ENCODE assay signal across 25 mouse cellular contexts in the genomic region with DNA sequence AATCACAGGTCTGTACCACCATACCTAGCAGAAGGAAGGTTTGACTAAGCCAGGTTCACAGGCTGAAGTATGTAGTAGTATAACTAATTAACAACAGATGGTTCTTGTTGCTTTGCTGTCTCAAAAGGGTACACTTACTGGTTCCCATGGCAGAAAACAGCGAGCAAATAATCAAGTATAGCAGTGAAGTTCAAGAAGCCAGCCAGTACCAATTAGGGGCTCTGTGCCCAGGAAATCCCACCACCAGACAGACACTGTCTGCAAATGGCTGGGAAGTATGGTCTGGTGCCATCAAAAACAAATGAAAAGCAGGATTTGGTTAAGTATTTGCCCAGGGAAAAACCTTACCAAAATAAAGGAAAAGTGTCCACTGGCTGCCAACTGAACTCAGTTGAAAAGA. TPM values are rescaled to one million over a fixed set of nuclear protein-coding genes. Genes with fewer than 3 reads are reported as not detected.
A peak's percentile ranks its signal among the peaks of the same experiment; 100 is the strongest.
DNase-seq lines count a peak whose midpoint lies in the region; ATAC-seq and TF ChIP-seq lines count a peak whose summit lies in the region.
"Had no signal": no experiment of that assay in that cellular context is flagged by ENCODE, and none has a peak within 500 bp of the region (broad histone marks: within the 10 kb centered on the region; RNA-seq: fewer than 3 reads in every experiment).

No protein-coding gene starts in this region.

- no peaks in the 10 kb centered on the region for H3K27me3 ChIP-seq in forebrain, embryonic 16.5 days (replicated peaks; ENCODE audit: control insufficient read depth, insufficient read depth, low read length)
- no peaks in the 10 kb centered on the region for H3K27me3 ChIP-seq in forebrain, embryonic 13.5 days
- H3K27me3 ChIP-seq in heart, embryonic 14.5 days (ENCODE audit: control insufficient read depth, insufficient read depth, low read length), result no peaks in the 10 kb centered on the region
- H3K27me3 ChIP-seq in limb, embryonic 10.5 days (ENCODE audit: low read depth, poor library complexity, severe bottlenecking), result no peaks in the 10 kb centered on the region
- H3K27me3 ChIP-seq: embryonic facial prominence, embryonic 12.5 days; forebrain, embryonic 15.5 days; liver, embryonic 12.5 days had no signal

- no peak for DNase-seq in heart, postnatal 25 days (ENCODE audit: low spot score)
- peak; percentile 67 for DNase-seq in brain, embryonic 14.5 days (ENCODE audit: low read depth)
- no peak for DNase-seq in limb, embryonic 10.5 days (ENCODE audit: low spot score)
- no peak for DNase-seq in thymus, postnatal 36 days
- DNase-seq: cerebellum, adult 8-10 months; cerebellum, postnatal 25 days; gastrocnemius, postnatal 10 days; kidney, adult 9 months; kidney, postnatal 10 days; liver, postnatal 0 days; lung, postnatal 36 days; spleen, adult 18-20 months; thymus, adult 18-20 months; thymus, postnatal 25 days had no signal

- H3K9ac ChIP-seq in forebrain, embryonic 16.5 days (replicated peaks; ENCODE audit: low read depth, low read length), result no peak overlapping the region
- H3K9ac ChIP-seq in forebrain, embryonic 13.5 days, result no peak overlapping the region
- H3K9ac ChIP-seq in heart, embryonic 14.5 days (ENCODE audit: low read length), result no peak overlapping the region
- H3K9ac ChIP-seq: embryonic facial prominence, embryonic 12.5 days; forebrain, embryonic 15.5 days; liver, embryonic 12.5 days; liver, postnatal 0 days had no signal

- H3K36me3 ChIP-seq in forebrain, embryonic 16.5 days (ENCODE audit: control insufficient read depth, insufficient read depth), result no peaks in the 10 kb centered on the region
- 0 out of 2 replicates have a peak, but pooled peaks cover 3% of the 10 kb centered on the region for H3K36me3 ChIP-seq in forebrain, embryonic 13.5 days (ENCODE audit: poor library complexity, severe bottlenecking)
- 0 out of 2 replicates have a peak, but pooled peaks cover 5% of the 10 kb centered on the region for H3K36me3 ChIP-seq in heart, embryonic 14.5 days (ENCODE audit: control insufficient read depth, insufficient read depth, low read length)
- no peaks in the 10 kb centered on the region for H3K36me3 ChIP-seq in limb, embryonic 10.5 days
- H3K36me3 ChIP-seq: forebrain, embryonic 15.5 days; liver, embryonic 12.5 days had no signal

- no peak for TF ChIP-seq CTCF in brain, embryonic 14.5 days (IDR thresholded peaks at IDR 0.05; ENCODE audit: borderline replicate concordance, extremely low read depth, insufficient read depth, insufficient read length)

- no peaks in the 10 kb centered on the region for H3K9me3 ChIP-seq in forebrain, embryonic 16.5 days (ENCODE audit: control insufficient read depth, low read length)
- H3K9me3 ChIP-seq in forebrain, embryonic 13.5 days (replicated peaks), result 0 out of 2 replicates have a peak, but pooled peaks cover 3% of the 10 kb centered on the region
- peaks cover 6% of the 10 kb centered on the region for H3K9me3 ChIP-seq in heart, embryonic 14.5 days (ENCODE audit: control insufficient read depth, low read length)
- H3K9me3 ChIP-seq in limb, embryonic 10.5 days (replicated peaks), result no peaks in the 10 kb centered on the region
- H3K9me3 ChIP-seq: embryonic facial prominence, embryonic 12.5 days; forebrain, embryonic 15.5 days; liver, embryonic 12.5 days had no signal

- H3K4me1 ChIP-seq in forebrain, embryonic 16.5 days (replicated peaks; ENCODE audit: control insufficient read depth, insufficient read depth, low read length), result no peaks in the 10 kb centered on the region
- peaks cover 17% of the 10 kb centered on the region for H3K4me1 ChIP-seq in forebrain, embryonic 13.5 days
- H3K4me1 ChIP-seq in heart, embryonic 14.5 days (ENCODE audit: control insufficient read depth in 2 of 2, insufficient read depth in 2 of 2, low read length in 2 of 2), result peaks cover 15 to 44% of the 10 kb centered on the region in 2 experiments
- peaks cover 31% of the 10 kb centered on the region for H3K4me1 ChIP-seq in limb, embryonic 10.5 days
- H3K4me1 ChIP-seq: liver, embryonic 12.5 days had no signal

- 53% methylated on average over 1 of the region's 1 CpGs for WGBS in forebrain, embryonic 16.5 days
- 73% methylated on average over 1 of the region's 1 CpGs for WGBS in forebrain, embryonic 13.5 days
- 76% methylated on average over 1 of the region's 1 CpGs for WGBS in heart, embryonic 14.5 days
- WGBS in limb, embryonic 10.5 days, result 14% methylated on average over 1 of the region's 1 CpGs

- TF ChIP-seq POLR2A in brain, embryonic 14.5 days (IDR thresholded peaks at IDR 0.05; ENCODE audit: borderline replicate concordance, extremely low read depth, insufficient read depth, insufficient read length, poor library complexity, severe bottlenecking), result no peak

- H3K4me3 ChIP-seq in forebrain, embryonic 16.5 days (replicated peaks; ENCODE audit: low read length), result no peak overlapping the region
- H3K4me3 ChIP-seq in forebrain, embryonic 13.5 days, result no peak overlapping the region
- no peak overlapping the region for H3K4me3 ChIP-seq in heart, embryonic 14.5 days (ENCODE audit: control insufficient read depth in 1 of 2, insufficient read depth in 1 of 2, low read depth in 1 of 2, low read length in 2 of 2)
- H3K4me3 ChIP-seq in limb, embryonic 10.5 days, result no peak overlapping the region
- H3K4me3 ChIP-seq: embryonic facial prominence, embryonic 12.5 days; forebrain, embryonic 15.5 days; liver, embryonic 12.5 days had no signal

- ATAC-seq in forebrain, embryonic 16.5 days, result peak; percentile 69
- no peak for ATAC-seq in forebrain, embryonic 13.5 days
- no peak for ATAC-seq in heart, embryonic 14.5 days (ENCODE audit: insufficient number of reproducible peaks, insufficient read depth, low FRiP score, low read depth)
- no peak for ATAC-seq in activated CD4-positive, CD25-positive, alpha-beta regulatory T cell, adult 4 months
- ATAC-seq: CD4-positive, CD25-positive, alpha-beta regulatory T cell, adult 4 months; forebrain, embryonic 15.5 days; intestine, postnatal 0 days; liver, embryonic 12.5 days; liver, postnatal 0 days; midbrain, embryonic 16.5 days had no signal

- intact Hi-C loops in heart, postnatal 25 days (cut with DNase I), result loop anchor here (5.0 kb wide), 1 partner anchor 41 kb away; no protein-coding TSS in a partner anchor

- H3K4me2 ChIP-seq in forebrain, embryonic 16.5 days (ENCODE audit: low read length), result no peak overlapping the region
- H3K4me2 ChIP-seq in forebrain, embryonic 13.5 days, result no peak overlapping the region
- H3K4me2 ChIP-seq in heart, embryonic 14.5 days (ENCODE audit: low read length), result no peak overlapping the region
- H3K4me2 ChIP-seq: embryonic facial prominence, embryonic 12.5 days; forebrain, embryonic 15.5 days; liver, embryonic 12.5 days; midbrain, embryonic 11.5 days had no signal

- H3K27ac ChIP-seq in forebrain, embryonic 16.5 days (ENCODE audit: low read length), result no peak overlapping the region
- H3K27ac ChIP-seq in forebrain, embryonic 13.5 days, result no peak overlapping the region
- peak overlapping the region; percentile 30 to 62; a peak in 3 of 4 replicates for H3K27ac ChIP-seq in heart, embryonic 14.5 days (replicated peaks in 1 of 2; ENCODE audit: control insufficient read depth in 1 of 2, insufficient read depth in 1 of 2, low read depth in 2 of 2, low read length in 2 of 2)
- 0 out of 2 replicates have a peak overlapping the region, but pooled peaks have one; percentile 42 for H3K27ac ChIP-seq in limb, embryonic 10.5 days
- H3K27ac ChIP-seq: embryonic facial prominence, embryonic 12.5 days; forebrain, embryonic 15.5 days; liver, embryonic 12.5 days had no signal

RNA-seq across cellular contexts. Expression of a gene that starts 44.9 kb away (rescaled TPM):
- polyA plus RNA-seq in forebrain, embryonic 16.5 days (2015; fragmentation: Nextera tagmentation; extraction: Ambion mirVana), result 9.9 and 12.3 TPM in 2 replicates
- polyA plus RNA-seq in forebrain, embryonic 13.5 days (2015; fragmentation: Nextera tagmentation; extraction: Ambion mirVana), result 11.5 and 12.2 TPM in 2 replicates
- polyA plus RNA-seq in heart, embryonic 14.5 days (2014; fragmentation: Nextera tagmentation; extraction: Ambion mirVana), result 17.4 and 20.1 TPM in 2 replicates
- total RNA-seq in heart, postnatal 25 days (2021), result 10 to 100 TPM; 57.9 to 61.6 TPM
- 19.6 and 20.6 TPM in 2 replicates for polyA plus RNA-seq in brain, embryonic 14.5 days (2012; rRNA removed)
- 8.3 and 10.7 TPM in 2 replicates for polyA plus RNA-seq in limb, embryonic 10.5 days (2016; fragmentation: Nextera tagmentation; extraction: Ambion mirVana)
- polyA plus RNA-seq in activated CD4-positive, CD25-positive, alpha-beta regulatory T cell, adult 4 months (2017; shearing (Covaris generic)), result under 1 TPM in 1 of 2 experiments, not detected in 1; 0.09 TPM
- polyA plus RNA-seq: CD4-positive, CD25-positive, alpha-beta regulatory T cell, adult 4 months had no signal

Comparison
In these comparisons a context has a peak if more than half of its experiments do, and no peak if none do; other contexts are left out.
1. H3K27ac ChIP-seq: peak in heart, embryonic 14.5 days (2 of 2) and limb, embryonic 10.5 days (single experiment); none in forebrain, embryonic 16.5 days (single experiment) and forebrain, embryonic 13.5 days (single experiment).